Mouse (Mus musculus): ENCODE results near the gene Cep164. TPM values are rescaled to one million over a fixed set of nuclear protein-coding genes. Genes with fewer than 3 reads are reported as not detected.

Cep164 gene
- total and polyA plus RNA-seq, 3 experiments, result 7.9 to 14.2 TPM; not detected in 1

- Histone ChIP-seq H3K9me3 (replicated peaks; ENCODE audit: insufficient read depth, low read length) (no peaks in the 10 kb centered on the region), H3K27me3 (ENCODE audit: control insufficient read depth in 1 of 2, insufficient read depth in 2 of 2, low read length in 2 of 2) (no peaks in the 10 kb centered on the region), H3K9ac (ENCODE audit: control insufficient read depth, low read depth, low read length, poor library complexity, severe bottlenecking) (no peak overlapping the region), H3K27ac (ENCODE audit: control insufficient read depth, low read depth, low read length) (no peak overlapping the region), H3K79me2 (ENCODE audit: control insufficient read depth, insufficient read depth, low read length, poor library complexity) (no peaks in the 10 kb centered on the region), H3K36me3 (ENCODE audit: control insufficient read depth in 1 of 2, insufficient read depth in 2 of 2, low read length in 2 of 2) (no peaks in the 10 kb centered on the region), H3K4me1 (ENCODE audit: control insufficient read depth in 1 of 2, insufficient read depth in 2 of 2, low read length in 2 of 2) (no peaks in the 10 kb centered on the region), H3K4me3 (ENCODE audit: control insufficient read depth in 1 of 2, insufficient read depth in 1 of 2, low read depth in 2 of 2, low read length in 2 of 2) (no peak overlapping the region)
- TF ChIP-seq JUND (IDR thresholded peaks at IDR 0.05; ENCODE audit: low read depth, low read length) (no peak), SMC3 (IDR thresholded peaks at IDR 0.05; ENCODE audit: low read depth, low read length) (peak; percentile 81), RAD21 (IDR thresholded peaks at IDR 0.05; ENCODE audit: low read depth, low read length) (peak; percentile 78), ZC3H11A (IDR thresholded peaks at IDR 0.05; ENCODE audit: low read depth, low read length) (peak; percentile 61), CTCF (IDR thresholded peaks at IDR 0.05 in 2 of 3, conservative IDR thresholded peaks at IDR 0.05 in 1 of 3; ENCODE audit: control insufficient read depth in 1 of 3, insufficient read depth in 1 of 3, low read depth in 2 of 3, low read length in 3 of 3, poor library complexity in 1 of 3, severe bottlenecking in 1 of 3) (peak; percentile 80 to 93 (median 86))
- DNase-seq (ENCODE audit: low read depth, low spot score), result peak; percentile 67
These were observed 73.9 kb downstream of the Cep164 start for GRCm38 (mm10) chr9:45754452-45755091.

GRCm38 (mm10) chr9:45749917-45750316, 78.6 kb downstream of the Cep164 start:
- Histone ChIP-seq H3K36me3 (ENCODE audit: control insufficient read depth in 1 of 2, insufficient read depth in 2 of 2, low read length in 2 of 2) (no peaks in the 10 kb centered on the region; a peak in 1 of 4 replicates), H3K9ac (ENCODE audit: control insufficient read depth, low read depth, low read length, poor library complexity, severe bottlenecking) (no peak overlapping the region), H3K27ac (ENCODE audit: control insufficient read depth, low read depth, low read length) (no peak overlapping the region), H3K27me3 (ENCODE audit: control insufficient read depth in 1 of 2, insufficient read depth in 2 of 2, low read length in 2 of 2) (no peaks in the 10 kb centered on the region), H3K4me1 (ENCODE audit: control insufficient read depth in 1 of 2, insufficient read depth in 2 of 2, low read length in 2 of 2) (peaks cover 0 to 5% of the 10 kb centered on the region in 2 experiments; a peak in 3 of 4 replicates), H3K79me2 (ENCODE audit: control insufficient read depth, insufficient read depth, low read length, poor library complexity) (no peaks in the 10 kb centered on the region), H3K4me3 (ENCODE audit: control insufficient read depth in 1 of 2, insufficient read depth in 1 of 2, low read depth in 2 of 2, low read length in 2 of 2) (no peak overlapping the region), H3K9me3 (replicated peaks; ENCODE audit: insufficient read depth, low read length) (no peaks in the 10 kb centered on the region)
- no peak for TF ChIP-seq POLR2AphosphoS5 (IDR thresholded peaks at IDR 0.05; ENCODE audit: borderline replicate concordance, low read depth, low read length)
- TF ChIP-seq SIN3A (IDR thresholded peaks at IDR 0.05; ENCODE audit: low read length), result no peak
- no peak for TF ChIP-seq BHLHE40 (IDR thresholded peaks at IDR 0.05; ENCODE audit: borderline replicate concordance, low read depth, low read length)
- no peak for TF ChIP-seq MAX (IDR thresholded peaks at IDR 0.05; ENCODE audit: low read length)
- DNase-seq (ENCODE audit: low read depth, low spot score), result no peak

- no peaks in the 10 kb centered on the region for H3K79me2 ChIP-seq (ENCODE audit: control insufficient read depth, insufficient read depth, low read length, poor library complexity)
- peak; percentile 76 for DNase-seq (ENCODE audit: low read depth, low spot score)
- no peaks in the 10 kb centered on the region; a peak in 1 of 4 replicates for H3K36me3 ChIP-seq (ENCODE audit: control insufficient read depth in 1 of 2, insufficient read depth in 2 of 2, low read length in 2 of 2)
- H3K4me3 ChIP-seq (ENCODE audit: control insufficient read depth in 1 of 2, insufficient read depth in 1 of 2, low read depth in 2 of 2, low read length in 2 of 2), result no peak overlapping the region
- H3K9me3 ChIP-seq (replicated peaks; ENCODE audit: insufficient read depth, low read length), result no peaks in the 10 kb centered on the region
- H3K9ac ChIP-seq (ENCODE audit: control insufficient read depth, low read depth, low read length, poor library complexity, severe bottlenecking), result no peak overlapping the region
- TF ChIP-seq GATA1 (IDR thresholded peaks at IDR 0.05; ENCODE audit: low read depth, low read length) (peak; percentile 24; the same call in 1 of the 2 replicates), CTCF (IDR thresholded peaks at IDR 0.05 in 2 of 3, conservative IDR thresholded peaks at IDR 0.05 in 1 of 3; ENCODE audit: control insufficient read depth in 1 of 3, insufficient read depth in 1 of 3, low read depth in 2 of 3, low read length in 3 of 3, poor library complexity in 1 of 3, severe bottlenecking in 1 of 3) (no peak), ETS1 (IDR thresholded peaks at IDR 0.05; ENCODE audit: low read depth, low read length) (no peak; the same call in 1 of the 2 replicates), RCOR1 (IDR thresholded peaks at IDR 0.05; ENCODE audit: low read depth, low read length) (peak; percentile 37; the same call in 1 of the 2 replicates), EP300 (IDR thresholded peaks at IDR 0.05; ENCODE audit: low read depth in 1 of 2, low read length in 2 of 2) (peak in 1 of 2 experiments; percentile 61; a peak in 2 of 4 replicates), MYB (IDR thresholded peaks at IDR 0.05; ENCODE audit: low read depth, low read length) (no peak)
- no peak overlapping the region for H3K27ac ChIP-seq (ENCODE audit: control insufficient read depth, low read depth, low read length)
- H3K27me3 ChIP-seq (ENCODE audit: control insufficient read depth in 1 of 2, insufficient read depth in 2 of 2, low read length in 2 of 2), result no peaks in the 10 kb centered on the region
- peaks cover 0 to 6% of the 10 kb centered on the region in 2 experiments; a peak in 3 of 4 replicates for H3K4me1 ChIP-seq (ENCODE audit: control insufficient read depth in 1 of 2, insufficient read depth in 2 of 2, low read length in 2 of 2)
These were observed 83.0 kb downstream of the Cep164 start for GRCm38 (mm10) chr9:45745451-45745850.

Data from MEL (cell line).